Mouse (Mus musculus): Measurements from ENCODE around the gene Ceacam18. TPM values are rescaled to one million over a fixed set of nuclear protein-coding genes. Genes with fewer than 3 reads are reported as not detected.
"Not testable (repeated sequence)": the region's sequence is repeated elsewhere in the genome, so short reads cannot be mapped to it uniquely, and the experiment has no call there.

Gene Ceacam18
- total and polyA plus RNA-seq, 3 experiments: 0.04 to 0.08 TPM; not detected in 1

- H3K79me2 ChIP-seq (ENCODE audit: control insufficient read depth, insufficient read depth, low read length, poor library complexity): no peaks in the 10 kb centered on the region
- no peak overlapping the region for H3K9ac ChIP-seq (ENCODE audit: control insufficient read depth, low read depth, low read length, poor library complexity, severe bottlenecking)
- no peak overlapping the region for H3K4me3 ChIP-seq (ENCODE audit: control insufficient read depth in 1 of 2, insufficient read depth in 1 of 2, low read depth in 2 of 2, low read length in 2 of 2)
- no peaks in the 10 kb centered on the region for H3K4me1 ChIP-seq (ENCODE audit: control insufficient read depth in 1 of 2, insufficient read depth in 2 of 2, low read length in 2 of 2)
- H3K9me3 ChIP-seq (replicated peaks; ENCODE audit: insufficient read depth, low read length): no peaks in the 10 kb centered on the region
- no peak overlapping the region for H3K27ac ChIP-seq (ENCODE audit: control insufficient read depth, low read depth, low read length)
- DNase-seq (ENCODE audit: low read depth, low spot score): no peak
- no peaks in the 10 kb centered on the region for H3K36me3 ChIP-seq (ENCODE audit: control insufficient read depth in 1 of 2, insufficient read depth in 2 of 2, low read length in 2 of 2)
- TF ChIP-seq MAFK (IDR thresholded peaks at IDR 0.05; ENCODE audit: borderline replicate concordance, low read depth, low read length): no peak
- no peaks in the 10 kb centered on the region for H3K27me3 ChIP-seq (ENCODE audit: control insufficient read depth in 1 of 2, insufficient read depth in 2 of 2, low read length in 2 of 2)
Measured at GRCm38 (mm10) chr7:43656232-43656631, 21.7 kb downstream of the Ceacam18 start.

GRCm38 (mm10) chr7:43660002-43660401 lies 25.5 kb downstream of the Ceacam18 start, which contains the start of gene Siglece:
Siglece (minus strand) TSS chr7:43660161.
- Histone ChIP-seq H3K27me3 (ENCODE audit: control insufficient read depth in 1 of 2, insufficient read depth in 2 of 2, low read length in 2 of 2) (no peaks in the 10 kb centered on the region), H3K4me3 (ENCODE audit: control insufficient read depth in 1 of 2, insufficient read depth in 1 of 2, low read depth in 2 of 2, low read length in 2 of 2) (no peak within 1 kb of the TSS), H3K4me1 (ENCODE audit: control insufficient read depth in 1 of 2, insufficient read depth in 2 of 2, low read length in 2 of 2) (no peaks in the 10 kb centered on the region), H3K36me3 (ENCODE audit: control insufficient read depth in 1 of 2, insufficient read depth in 2 of 2, low read length in 2 of 2) (no peaks in the 10 kb centered on the region), H3K9ac (ENCODE audit: control insufficient read depth, low read depth, low read length, poor library complexity, severe bottlenecking) (no peak within 1 kb of the TSS), H3K9me3 (replicated peaks; ENCODE audit: insufficient read depth, low read length) (no peaks in the 10 kb centered on the region), H3K79me2 (ENCODE audit: control insufficient read depth, insufficient read depth, low read length, poor library complexity) (no peaks in the 10 kb centered on the region), H3K27ac (ENCODE audit: control insufficient read depth, low read depth, low read length) (no peak within 1 kb of the TSS)
- DNase-seq (ENCODE audit: low read depth, low spot score): no peak
- TF ChIP-seq E2F4 (IDR thresholded peaks at IDR 0.05; ENCODE audit: borderline replicate concordance, low read depth, low read length): no peak
- no peak for TF ChIP-seq NRF1 (IDR thresholded peaks at IDR 0.05; ENCODE audit: insufficient read depth, low read depth, low read length, poor library complexity, severe bottlenecking)

- H3K79me2 ChIP-seq (ENCODE audit: control insufficient read depth, insufficient read depth, low read length, poor library complexity): no peaks in the 10 kb centered on the region
- H3K27ac ChIP-seq (ENCODE audit: control insufficient read depth, low read depth, low read length): no peak overlapping the region
- H3K9me3 ChIP-seq (replicated peaks; ENCODE audit: insufficient read depth, low read length): no peaks in the 10 kb centered on the region
- H3K9ac ChIP-seq (ENCODE audit: control insufficient read depth, low read depth, low read length, poor library complexity, severe bottlenecking): no peak overlapping the region
- H3K36me3 ChIP-seq (ENCODE audit: control insufficient read depth in 1 of 2, insufficient read depth in 2 of 2, low read length in 2 of 2): no peaks in the 10 kb centered on the region
- TF ChIP-seq EP300 (IDR thresholded peaks at IDR 0.05; ENCODE audit: low read depth in 1 of 2, low read length in 2 of 2) (no peak), TBP (IDR thresholded peaks at IDR 0.05; ENCODE audit: low read depth, low read length) (no peak), ELF1 (IDR thresholded peaks at IDR 0.05; ENCODE audit: low read depth, low read length) (no peak), POLR2AphosphoS5 (IDR thresholded peaks at IDR 0.05; ENCODE audit: borderline replicate concordance, low read depth, low read length) (no peak), CHD2 (IDR thresholded peaks at IDR 0.05; ENCODE audit: low read length) (no peak), GATA1 (IDR thresholded peaks at IDR 0.05; ENCODE audit: low read depth, low read length) (no peak), ZKSCAN1 (IDR thresholded peaks at IDR 0.05; ENCODE audit: low read depth, low read length) (no peak), USF1 (IDR thresholded peaks at IDR 0.05; ENCODE audit: low read depth, low read length) (no peak), POLR2A (IDR thresholded peaks at IDR 0.05; ENCODE audit: control insufficient read depth in 1 of 2, insufficient read depth in 1 of 2, low read depth in 1 of 2, low read length in 2 of 2, poor library complexity in 1 of 2) (no peak), NELFE (IDR thresholded peaks at IDR 0.05; ENCODE audit: low read depth, low read length) (no peak), MAX (IDR thresholded peaks at IDR 0.05; ENCODE audit: low read length) (no peak)
- H3K27me3 ChIP-seq (ENCODE audit: control insufficient read depth in 1 of 2, insufficient read depth in 2 of 2, low read length in 2 of 2): no peaks in the 10 kb centered on the region
- no peaks in the 10 kb centered on the region for H3K4me1 ChIP-seq (ENCODE audit: control insufficient read depth in 1 of 2, insufficient read depth in 2 of 2, low read length in 2 of 2)
- DNase-seq (ENCODE audit: low read depth, low spot score): no peak
- no peak overlapping the region for H3K4me3 ChIP-seq (ENCODE audit: control insufficient read depth in 1 of 2, insufficient read depth in 1 of 2, low read depth in 2 of 2, low read length in 2 of 2)
Measured at GRCm38 (mm10) chr7:43662804-43663203, 28.3 kb downstream of the Ceacam18 start.

- not testable (repeated sequence) for H3K9ac ChIP-seq (ENCODE audit: control insufficient read depth, low read depth, low read length, poor library complexity, severe bottlenecking); H3K79me2 ChIP-seq (ENCODE audit: control insufficient read depth, insufficient read depth, low read length, poor library complexity); H3K36me3 ChIP-seq (ENCODE audit: control insufficient read depth in 1 of 2, insufficient read depth in 2 of 2, low read length in 2 of 2); H3K9me3 ChIP-seq (replicated peaks; ENCODE audit: insufficient read depth, low read length); H3K4me3 ChIP-seq (ENCODE audit: control insufficient read depth in 1 of 2, insufficient read depth in 1 of 2, low read depth in 2 of 2, low read length in 2 of 2); DNase-seq (ENCODE audit: low read depth, low spot score); H3K27ac ChIP-seq (ENCODE audit: control insufficient read depth, low read depth, low read length); H3K27me3 ChIP-seq (ENCODE audit: control insufficient read depth in 1 of 2, insufficient read depth in 2 of 2, low read length in 2 of 2); H3K4me1 ChIP-seq (ENCODE audit: control insufficient read depth in 1 of 2, insufficient read depth in 2 of 2, low read length in 2 of 2)
Measured at GRCm38 (mm10) chr7:43667221-43667620, 32.7 kb downstream of the Ceacam18 start.

All from MEL (cell line).